Mouse (Mus musculus): ENCODE measurements around the gene Ssbp3. TPM values are rescaled to one million over a fixed set of nuclear protein-coding genes. Genes with fewer than 3 reads are reported as not detected.

Ssbp3 gene
- total and polyA plus RNA-seq, 3 experiments: 30.5 to 242 (median 116) TPM

GRCm38 (mm10) chr4:106908950-106909751 is 1.4 kb upstream of the Ssbp3 start (continued):
- TF ChIP-seq MYC (IDR thresholded peaks at IDR 0.05; ENCODE audit: low read depth, low read length) (peak; percentile 69), NRF1 (IDR thresholded peaks at IDR 0.05; ENCODE audit: insufficient read depth, low read depth, low read length, poor library complexity, severe bottlenecking) (peak; percentile 30; the same call in 1 of the 2 replicates), MAZ (IDR thresholded peaks at IDR 0.05; ENCODE audit: low read depth, low read length) (peak; percentile 61; the same call in 1 of the 2 replicates), TCF12 (IDR thresholded peaks at IDR 0.05; ENCODE audit: low read depth, low read length) (peak; percentile 24), HCFC1 (IDR thresholded peaks at IDR 0.05; ENCODE audit: low read depth, low read length) (peak; percentile 10), POLR2AphosphoS2 (IDR thresholded peaks at IDR 0.05; ENCODE audit: low read length) (no peak; the same call in 1 of the 2 replicates), MXI1 (IDR thresholded peaks at IDR 0.05; ENCODE audit: low read depth, low read length) (peak; percentile 67), CHD2 (IDR thresholded peaks at IDR 0.05; ENCODE audit: low read length) (no peak), TBP (IDR thresholded peaks at IDR 0.05; ENCODE audit: low read depth, low read length) (peak; percentile 69; the same call in 1 of the 2 replicates), BHLHE40 (IDR thresholded peaks at IDR 0.05; ENCODE audit: borderline replicate concordance, low read depth, low read length) (no peak), CHD1 (IDR thresholded peaks at IDR 0.05; ENCODE audit: low read depth, low read length) (peak; percentile 76), KAT2A (conservative IDR thresholded peaks at IDR 0.05; ENCODE audit: low read depth, low read length) (no peak; the same call in 1 of the 2 replicates), ELF1 (IDR thresholded peaks at IDR 0.05; ENCODE audit: low read depth, low read length) (0 out of 2 replicates have a peak, but pooled peaks have one; percentile 26), GABPA (IDR thresholded peaks at IDR 0.05; ENCODE audit: low read depth, low read length) (no peak), POLR2AphosphoS5 (IDR thresholded peaks at IDR 0.05; ENCODE audit: borderline replicate concordance, low read depth, low read length) (no peak), SIN3A (IDR thresholded peaks at IDR 0.05; ENCODE audit: low read length) (peak; percentile 76), NELFE (IDR thresholded peaks at IDR 0.05; ENCODE audit: low read depth, low read length) (peak; percentile 40), SMC3 (IDR thresholded peaks at IDR 0.05; ENCODE audit: low read depth, low read length) (0 out of 2 replicates have a peak, but pooled peaks have one; percentile 24), JUND (IDR thresholded peaks at IDR 0.05; ENCODE audit: low read depth, low read length) (peak; percentile 34; the same call in 1 of the 2 replicates), RAD21 (IDR thresholded peaks at IDR 0.05; ENCODE audit: low read depth, low read length) (no peak)

- TF ChIP-seq POLR2A (IDR thresholded peaks at IDR 0.05; ENCODE audit: control insufficient read depth in 1 of 2, insufficient read depth in 1 of 2, low read depth in 1 of 2, low read length in 2 of 2, poor library complexity in 1 of 2) (no peak), RCOR1 (IDR thresholded peaks at IDR 0.05; ENCODE audit: low read depth, low read length) (no peak), POLR2AphosphoS2 (IDR thresholded peaks at IDR 0.05; ENCODE audit: low read length) (no peak), ZKSCAN1 (IDR thresholded peaks at IDR 0.05; ENCODE audit: low read depth, low read length) (no peak), CHD2 (IDR thresholded peaks at IDR 0.05; ENCODE audit: low read length) (no peak), ZMIZ1 (IDR thresholded peaks at IDR 0.05; ENCODE audit: low read depth, low read length) (no peak), RAD21 (IDR thresholded peaks at IDR 0.05; ENCODE audit: low read depth, low read length) (no peak), E2F4 (IDR thresholded peaks at IDR 0.05; ENCODE audit: borderline replicate concordance, low read depth, low read length) (no peak), USF2 (IDR thresholded peaks at IDR 0.05; ENCODE audit: borderline replicate concordance in 1 of 2, insufficient read depth in 1 of 2, low read depth in 1 of 2, low read length in 2 of 2) (no peak), NRF1 (IDR thresholded peaks at IDR 0.05; ENCODE audit: insufficient read depth, low read depth, low read length, poor library complexity, severe bottlenecking) (no peak), HCFC1 (IDR thresholded peaks at IDR 0.05; ENCODE audit: low read depth, low read length) (no peak), MAX (IDR thresholded peaks at IDR 0.05; ENCODE audit: low read length) (no peak), ZC3H11A (IDR thresholded peaks at IDR 0.05; ENCODE audit: low read depth, low read length) (no peak), EP300 (IDR thresholded peaks at IDR 0.05; ENCODE audit: low read depth in 1 of 2, low read length in 2 of 2) (no peak; a peak in 1 of 4 replicates), TBP (IDR thresholded peaks at IDR 0.05; ENCODE audit: low read depth, low read length) (no peak), BHLHE40 (IDR thresholded peaks at IDR 0.05; ENCODE audit: borderline replicate concordance, low read depth, low read length) (no peak)
- H3K27ac ChIP-seq (ENCODE audit: control insufficient read depth, low read depth, low read length): peak overlapping the region; percentile 98
- peak overlapping the region; percentile 44 to 47 for H3K4me3 ChIP-seq (ENCODE audit: control insufficient read depth in 1 of 2, insufficient read depth in 1 of 2, low read depth in 2 of 2, low read length in 2 of 2)
- H3K36me3 ChIP-seq (ENCODE audit: control insufficient read depth in 1 of 2, insufficient read depth in 2 of 2, low read length in 2 of 2): peaks cover 0 to 19% of the 10 kb centered on the region in 2 experiments; a peak in 2 of 4 replicates
- no peaks in the 10 kb centered on the region for H3K27me3 ChIP-seq (ENCODE audit: control insufficient read depth in 1 of 2, insufficient read depth in 2 of 2, low read length in 2 of 2)
- DNase-seq (ENCODE audit: low read depth, low spot score): no peak
- H3K9ac ChIP-seq (ENCODE audit: control insufficient read depth, low read depth, low read length, poor library complexity, severe bottlenecking): peak overlapping the region; percentile 69
- H3K9me3 ChIP-seq (replicated peaks; ENCODE audit: insufficient read depth, low read length): no peaks in the 10 kb centered on the region
- peaks cover 0 to 28% of the 10 kb centered on the region in 2 experiments; a peak in 2 of 4 replicates for H3K4me1 ChIP-seq (ENCODE audit: control insufficient read depth in 1 of 2, insufficient read depth in 2 of 2, low read length in 2 of 2)
- H3K79me2 ChIP-seq (ENCODE audit: control insufficient read depth, insufficient read depth, low read length, poor library complexity): peaks cover 37% of the 10 kb centered on the region
Measured at GRCm38 (mm10) chr4:106909797-106910196, 704 bp upstream of the Ssbp3 start.

Data from MEL (cell line).